In the genomic region with DNA sequence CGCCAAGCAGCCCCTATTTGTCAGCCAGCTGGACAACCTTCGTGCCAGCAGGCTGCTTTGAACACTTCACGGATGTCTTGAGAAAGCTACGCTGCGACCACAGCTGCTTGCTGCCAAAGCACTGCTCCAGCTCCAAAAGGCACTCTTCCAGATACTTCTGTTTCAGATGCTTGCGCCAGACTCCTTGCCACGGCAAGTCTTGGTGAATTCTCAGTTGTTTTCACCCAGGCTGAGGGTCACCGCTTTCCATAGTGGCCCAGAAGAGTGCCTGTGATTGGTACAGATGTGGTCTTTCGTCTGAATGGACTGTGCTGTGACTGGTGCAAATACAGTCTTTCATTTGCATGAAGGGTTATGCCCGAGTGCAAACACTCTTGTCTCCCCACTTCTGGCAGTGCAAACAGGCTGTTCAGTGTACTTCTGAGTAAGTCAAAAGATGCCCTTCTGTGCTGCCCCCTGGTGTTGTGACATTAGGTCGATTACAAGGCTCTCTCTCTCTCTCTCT, we compare ENCODE assay signal across 8 mouse cellular contexts. TPM values are rescaled to one million over a fixed set of nuclear protein-coding genes. Genes with fewer than 3 reads are reported as not detected.
A peak's percentile ranks its signal among the peaks of the same experiment; 100 is the strongest.
DNase-seq lines count a peak whose midpoint lies in the region; ATAC-seq lines count a peak whose summit lies in the region.

No protein-coding gene starts in this region.

- no peak overlapping the region for H3K9ac ChIP-seq in intestine, embryonic 16.5 days (ENCODE audit: low read depth, low read length)

- intact Hi-C loops in gastrocnemius, postnatal 36 days (cut with DNase I) = no loop called here

- no peaks in the 10 kb centered on the region for H3K36me3 ChIP-seq in intestine, embryonic 16.5 days (ENCODE audit: control insufficient read depth, insufficient read depth, low read length)

- H3K4me3 ChIP-seq in intestine, embryonic 16.5 days (ENCODE audit: low read length) = no peak overlapping the region

- no peaks in the 10 kb centered on the region for H3K27me3 ChIP-seq in intestine, embryonic 16.5 days (replicated peaks; ENCODE audit: control insufficient read depth, insufficient read depth, low read length)

- DNase-seq in gastrocnemius, adult 18-20 months (ENCODE audit: low spot score) = peak; percentile 55
- DNase-seq in gastrocnemius, postnatal 36 days = no peak
- DNase-seq in MN1 (ENCODE audit: low spot score) = peak; percentile 36
- peak; percentile 77 for DNase-seq in gonadal fat pad, adult 2 months (ENCODE audit: low read depth)
- DNase-seq in kidney, postnatal 10 days = no peak
- DNase-seq in natural killer cell, adult 2 months (ENCODE audit: low spot score in 2 of 2) = no peak

- H3K4me2 ChIP-seq in intestine, embryonic 16.5 days (ENCODE audit: low read depth, low read length) = no peak overlapping the region

- H3K4me1 ChIP-seq in intestine, embryonic 16.5 days (ENCODE audit: control insufficient read depth, insufficient read depth, low read length) = no peaks in the 10 kb centered on the region

- H3K9me3 ChIP-seq in intestine, embryonic 16.5 days (ENCODE audit: control insufficient read depth, low read length) = no peaks in the 10 kb centered on the region

- 61% methylated on average over 11 of the region's 11 CpGs for WGBS in intestine, embryonic 16.5 days

- no peak overlapping the region for H3K27ac ChIP-seq in intestine, embryonic 16.5 days (ENCODE audit: low read length)

- peak; percentile 26; the same call in 1 of the 2 replicates for ATAC-seq in megakaryocyte progenitor cell, adult 5-6 weeks (replicated peaks; ENCODE audit: poor library complexity)
- no peak for ATAC-seq in intestine, embryonic 16.5 days

RNA-seq across cellular contexts. Expression of gene Cdkn2aipnl, which starts 6.4 kb away (rescaled TPM):
- total RNA-seq in gastrocnemius, adult 18-20 months (2021) = 10 to 100 TPM; 24.3 to 27.2 TPM
- 10 to 100 TPM; 20.1 to 21.9 TPM for total RNA-seq in gastrocnemius, postnatal 36 days (2021)
- 20.2 and 21.1 TPM in 2 replicates for polyA plus RNA-seq in gonadal fat pad, adult 2 months (2012; rRNA removed)
- total RNA-seq in megakaryocyte progenitor cell, adult 5-6 weeks (2015) = 93.9 and 114 TPM in 2 replicates
- total RNA-seq in megakaryocyte progenitor cell, adult 5-6 weeks (2017) = 66.9 and 67.3 TPM in 2 replicates
- polyA plus RNA-seq in intestine, embryonic 16.5 days (2015; fragmentation: Nextera tagmentation; extraction: Ambion mirVana) = 81.5 and 87.0 TPM in 2 replicates

RNA-seq across cellular contexts. Expression of gene Ube2b, which starts 39.5 kb away (rescaled TPM):
- 100 to 1,000 TPM; 574 to 604 TPM for total RNA-seq in gastrocnemius, adult 18-20 months (2021)
- total RNA-seq in gastrocnemius, postnatal 36 days (2021) = 100 to 1,000 TPM; 386 to 446 TPM
- 65.7 and 67.7 TPM in 2 replicates for polyA plus RNA-seq in gonadal fat pad, adult 2 months (2012; rRNA removed)
- 84.4 and 88.0 TPM in 2 replicates for total RNA-seq in megakaryocyte progenitor cell, adult 5-6 weeks (2015)
- 68.8 and 102 TPM in 2 replicates for total RNA-seq in megakaryocyte progenitor cell, adult 5-6 weeks (2017)
- polyA plus RNA-seq in intestine, embryonic 16.5 days (2015; fragmentation: Nextera tagmentation; extraction: Ambion mirVana) = 185 and 201 TPM in 2 replicates

RNA-seq across cellular contexts. Expression of gene Cdkl3, which starts 43.0 kb away (rescaled TPM):
- total RNA-seq in gastrocnemius, adult 18-20 months (2021) = 1 to 10 TPM; 3.0 to 4.6 TPM
- total RNA-seq in gastrocnemius, postnatal 36 days (2021) = 1 to 10 TPM; 1.6 to 2.5 TPM
- polyA plus RNA-seq in gonadal fat pad, adult 2 months (2012; rRNA removed) = 3.3 and 5.4 TPM in 2 replicates
- 3.3 and 4.1 TPM in 2 replicates for total RNA-seq in megakaryocyte progenitor cell, adult 5-6 weeks (2015)
- total RNA-seq in megakaryocyte progenitor cell, adult 5-6 weeks (2017) = 3.9 and 6.1 TPM in 2 replicates
- polyA plus RNA-seq in intestine, embryonic 16.5 days (2015; fragmentation: Nextera tagmentation; extraction: Ambion mirVana) = 4.2 and 6.0 TPM in 2 replicates

Comparison
In these comparisons a context has a peak if more than half of its experiments do, and no peak if none do; other contexts are left out.
1. DNase-seq: peak in gastrocnemius, adult 18-20 months (single experiment), MN1 (single experiment) and gonadal fat pad, adult 2 months (single experiment); none in gastrocnemius, postnatal 36 days (0 of 2), kidney, postnatal 10 days (single experiment) and natural killer cell, adult 2 months (0 of 2).